Mouse (Mus musculus) retina, postnatal 7 days (tissue): ENCODE results near the gene Napsa.

Experiments
- DNase-seq: peaks from one replicate; pipeline ENCODE4 v3.0.0-alpha.2; 2012; ENCODE audit warnings: low read depth, low spot score

Napsa gene

GRCm38 (mm10) chr7:44570989-44571388 is 1.2 kb upstream of the Napsa start:
- no peak for DNase-seq

GRCm38 (mm10) chr7:44571811-44572210 is 369 bp upstream of the Napsa start:
- no peak for DNase-seq

GRCm38 (mm10) chr7:44572956-44573484 is 840 bp downstream of the Napsa start:
- DNase-seq = no peak

- DNase-seq = no peak
Measured at GRCm38 (mm10) chr7:44576333-44576844, 4.2 kb downstream of the Napsa start.

GRCm38 (mm10) chr7:44581637-44582036 is 9.5 kb downstream of the Napsa start:
- no peak for DNase-seq

- no peak for DNase-seq
Measured at GRCm38 (mm10) chr7:44582709-44583108, 10.5 kb downstream of the Napsa start.

GRCm38 (mm10) chr7:44583146-44583545 is 11.0 kb downstream of the Napsa start:
- no peak for DNase-seq

- DNase-seq = no peak
Measured at GRCm38 (mm10) chr7:44584265-44584804, 12.2 kb downstream of the Napsa start.

- DNase-seq = no peak
Measured at GRCm38 (mm10) chr7:44584921-44585320, 12.7 kb downstream of the Napsa start.

- no peak for DNase-seq
Measured at GRCm38 (mm10) chr7:44585606-44586005, 13.4 kb downstream of the Napsa start.

GRCm38 (mm10) chr7:44586518-44586917 is 14.3 kb downstream of the Napsa start:
- peak; percentile 62 for DNase-seq

GRCm38 (mm10) chr7:44586930-44587329 is 14.8 kb downstream of the Napsa start:
- peak; percentile 76 for DNase-seq

- DNase-seq = no peak
Measured at GRCm38 (mm10) chr7:44587676-44588075, 15.5 kb downstream of the Napsa start.

- DNase-seq = no peak
Measured at GRCm38 (mm10) chr7:44588338-44588737, 16.2 kb downstream of the Napsa start.

GRCm38 (mm10) chr7:44589149-44589548 is 17.0 kb downstream of the Napsa start:
- peak; percentile 66 for DNase-seq

GRCm38 (mm10) chr7:44589946-44590345 is 17.8 kb downstream of the Napsa start:
- no peak for DNase-seq

- DNase-seq = peak; percentile 89
Measured at GRCm38 (mm10) chr7:44590402-44591347, 18.5 kb downstream of the Napsa start, which contains the start of gene Kcnc3. Gene Kcnc3, plus strand, starts transcription at chr7:44590664.

- DNase-seq = no peak
Measured at GRCm38 (mm10) chr7:44591348-44592116, 19.4 kb downstream of the Napsa start.

- DNase-seq = no peak
Measured at GRCm38 (mm10) chr7:44593051-44593450, 20.9 kb downstream of the Napsa start.

- peak; percentile 87 for DNase-seq
Measured at GRCm38 (mm10) chr7:44593775-44594174, 21.6 kb downstream of the Napsa start.

- no peak for DNase-seq
Measured at GRCm38 (mm10) chr7:44594291-44594690, 22.1 kb downstream of the Napsa start.

GRCm38 (mm10) chr7:44595131-44595561 is 23.0 kb downstream of the Napsa start:
- no peak for DNase-seq
